Mouse (Mus musculus) ES-E14 (cell line): ENCODE measurements at regions not wholly inside any gene's neighbourhood (a gene's known extent, or its start where the extent isn't known, plus 50 kb on each side); places are given as distances from the start of the nearest gene placed in this dataset.

Experiments
- DNase-seq: peaks from one replicate; pipeline ENCODE4 v3.0.0-alpha.2; 2013; ENCODE audit warnings: low read depth, low spot score
- H3K27ac ChIP-seq: 2 replicates; pipeline ENCODE4 v1.5.1; 2012; ENCODE audit warnings: low read depth, mild to moderate bottlenecking, low read length, moderate library complexity, mixed read lengths; ENCODE audit not compliant: poor library complexity, insufficient read depth, severe bottlenecking
- H3K36me3 ChIP-seq: 2 replicates; pipeline ENCODE4 v1.6.1; 2012; ENCODE audit warnings: mild to moderate bottlenecking, low read length, moderate library complexity, mixed read lengths; ENCODE audit not compliant: control insufficient read depth, poor library complexity, insufficient read depth, severe bottlenecking
- H3K4me1 ChIP-seq, 2 experiments: fragments of 150-350 bp in 1 of 2; sonication (generic) in 1 of 2; 2 replicates each; pipeline ENCODE4 v1.6.1; 2012; ENCODE audit warnings: low read length in 2 of 2, mild to moderate bottlenecking in 1 of 2, mixed read lengths in 1 of 2; ENCODE audit not compliant: control insufficient read depth in 2 of 2, insufficient read depth in 2 of 2, poor library complexity in 1 of 2
- H3K4me3 ChIP-seq, 2 experiments: fragments of 150-350 bp in 1 of 2; sonication (generic) in 1 of 2; 2 replicates each; pipeline ENCODE4 v1.5.1; 2012; ENCODE audit warnings: low read length in 2 of 2, low read depth in 1 of 2, mild to moderate bottlenecking in 1 of 2, mixed read lengths in 1 of 2; ENCODE audit not compliant: insufficient read depth in 1 of 2, poor library complexity in 1 of 2, severe bottlenecking in 1 of 2
- H3K9ac ChIP-seq: 2 replicates; pipeline ENCODE4 v1.6.1; 2012; ENCODE audit warnings: low read depth, mild to moderate bottlenecking, low read length, mixed read lengths; ENCODE audit not compliant: poor library complexity, insufficient read depth, severe bottlenecking
- H3K9me3 ChIP-seq: fragments of 150-350 bp; sonication (generic); 2 replicates; pipeline ENCODE4 v1.6.1; 2012; ENCODE audit warnings: low read depth, mild to moderate bottlenecking, low read length; ENCODE audit not compliant: control insufficient read depth, insufficient read depth
- CHD2 ChIP-seq: IDR thresholded peaks from 2 replicates; pipeline ENCODE4 v1.6.1; 2014; ENCODE audit warnings: mild to moderate bottlenecking, low read depth, low read length, inconsistent platforms
- HCFC1 ChIP-seq: IDR thresholded peaks from 2 replicates; pipeline ENCODE4 v1.6.1; 2012; ENCODE audit warnings: low read length, inconsistent platforms, borderline replicate concordance; ENCODE audit not compliant: insufficient read depth
- MAFK ChIP-seq: IDR thresholded peaks from 2 replicates; pipeline ENCODE4 v1.6.1; 2014; ENCODE audit warnings: mild to moderate bottlenecking, low read depth, low read length, inconsistent platforms; ENCODE audit not compliant: insufficient read depth
- ZC3H11A ChIP-seq: IDR thresholded peaks from 2 replicates; pipeline ENCODE4 v1.6.1; 2012; ENCODE audit warnings: low read depth, mild to moderate bottlenecking, inconsistent platforms, low read length, borderline replicate concordance
- ZNF384 ChIP-seq: IDR thresholded peaks from 2 replicates; pipeline ENCODE4 v1.6.1; 2012; ENCODE audit warnings: low read depth, low read length, inconsistent platforms
- in situ Hi-C, 2 experiments: fragments of 600-800 bp; cut with MboI; formaldehyde crosslinking; loops; one replicate each; pipeline ENCODE4 v1.15.1; 2025; ENCODE audit warnings: low sequenced_read_pairs in 2 of 2, inconsistent platforms in 1 of 2; ENCODE audit not compliant: unreplicated experiment in 2 of 2

GRCm38 (mm10) chr15:40524350-40524749, 390.2 kb downstream of the 9330182O14Rik start:
- Histone ChIP-seq H3K9me3 (no peaks in the 10 kb centered on the region), H3K4me3 (no peak overlapping the region), H3K36me3 (no peaks in the 10 kb centered on the region), H3K4me1 (no peaks in the 10 kb centered on the region), H3K27ac (no peak overlapping the region), H3K9ac (no peak overlapping the region)
- in situ Hi-C loops, result no loop called here
- no peak for DNase-seq
- TF ChIP-seq ZC3H11A (no peak), CHD2 (no peak), MAFK (no peak), HCFC1 (no peak), ZNF384 (no peak)

GRCm38 (mm10) chr15:40533451-40533873, 399.3 kb downstream of the 9330182O14Rik start:
- in situ Hi-C loops, result no loop called here
- TF ChIP-seq CHD2 (no peak), MAFK (no peak), ZNF384 (no peak), HCFC1 (no peak), ZC3H11A (no peak)

GRCm38 (mm10) chr15:40561661-40562060, 427.5 kb downstream of the 9330182O14Rik start:
- Histone ChIP-seq H3K9me3 (no peaks in the 10 kb centered on the region), H3K9ac (no peak overlapping the region), H3K4me1 (no peaks in the 10 kb centered on the region), H3K4me3 (no peak overlapping the region), H3K36me3 (no peaks in the 10 kb centered on the region), H3K27ac (no peak overlapping the region)
- DNase-seq, result no peak
- in situ Hi-C loops, result no loop called here
- TF ChIP-seq ZC3H11A (no peak), MAFK (no peak), HCFC1 (no peak), ZNF384 (no peak), CHD2 (no peak)

More at GRCm38 (mm10) chr15:40533451-40533873, 399.3 kb downstream of the 9330182O14Rik start:
- no peak overlapping the region for H3K9ac ChIP-seq
- DNase-seq, result no peak
- no peaks in the 10 kb centered on the region for H3K36me3 ChIP-seq
- no peaks in the 10 kb centered on the region for H3K4me1 ChIP-seq
- no peaks in the 10 kb centered on the region for H3K9me3 ChIP-seq
- no peak overlapping the region for H3K4me3 ChIP-seq
- no peak overlapping the region for H3K27ac ChIP-seq

- no peak for DNase-seq
- Histone ChIP-seq H3K4me3 (no peak overlapping the region), H3K4me1 (no peaks in the 10 kb centered on the region), H3K36me3 (no peaks in the 10 kb centered on the region), H3K9me3 (no peaks in the 10 kb centered on the region), H3K9ac (no peak overlapping the region), H3K27ac (no peak overlapping the region)
- in situ Hi-C loops, result no loop called here
- TF ChIP-seq MAFK, result no peak
- TF ChIP-seq ZC3H11A, result no peak
- TF ChIP-seq ZNF384, result no peak
- no peak for TF ChIP-seq HCFC1
- no peak for TF ChIP-seq CHD2
Measured at GRCm38 (mm10) chr15:40565716-40566115, 431.6 kb downstream of the 9330182O14Rik start.

DNA sequence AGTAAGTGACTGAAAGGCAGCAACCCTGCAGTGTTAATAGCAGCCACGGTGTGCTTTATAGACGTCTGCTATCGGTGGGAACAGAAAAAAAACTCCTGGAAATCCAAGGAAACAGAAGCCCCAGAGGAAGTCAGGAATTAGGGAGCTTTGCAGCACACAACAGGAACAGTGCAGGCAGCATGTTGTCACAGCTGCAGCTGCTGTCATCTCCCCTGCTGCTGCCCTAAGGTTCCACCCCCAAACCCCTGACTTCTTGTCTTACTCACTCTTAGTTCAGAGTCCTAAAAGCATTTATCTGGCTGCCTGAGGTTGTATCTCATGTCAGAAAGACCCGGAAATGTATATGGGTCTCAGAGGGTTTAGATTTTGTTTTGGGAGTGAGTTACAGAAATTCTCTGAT, 432.3 kb downstream of the 9330182O14Rik start:
- Histone ChIP-seq H3K27ac (no peak overlapping the region), H3K36me3 (no peaks in the 10 kb centered on the region), H3K4me3 (no peak overlapping the region), H3K9me3 (no peaks in the 10 kb centered on the region), H3K4me1 (no peaks in the 10 kb centered on the region), H3K9ac (no peak overlapping the region)
- in situ Hi-C loops, result no loop called here
- DNase-seq, result no peak
- TF ChIP-seq ZNF384 (no peak), HCFC1 (no peak), MAFK (no peak), CHD2 (no peak), ZC3H11A (no peak)
